Mouse (Mus musculus) sigmoid colon, adult 10 weeks (tissue): ENCODE results near the gene Erc2. TPM values are rescaled to one million over a fixed set of nuclear protein-coding genes. Genes with fewer than 3 reads are reported as not detected.

ENCODE experiments used
- polyA plus RNA-seq: library from polyadenylated mRNA; stranded (reverse); fragments of 350-450 nt; fragmentation: Illumina TruSeq; extraction: RNeasy Lipid Tissue Mini Kit (QIAGEN cat#74804); gene quantifications from one replicate; pipeline ENCODE4 v1.2.3, GENCODE M21; 2014; ENCODE audit warnings: low read depth, low replicate concordance

Erc2 gene
- polyA plus RNA-seq: 0.57 TPM

GRCm38 (mm10) chr14:27622176-27622922 lies at the start of gene Erc2:
Gene Erc2 (plus strand): TSS chr14:27622428.

GRCm38 (mm10) chr14:28504101-28505050 lies 882.1 kb downstream of the Erc2 start, which contains the start of gene Wnt5a:
Gene Wnt5a (plus strand): TSS chr14:28504750.

Other genes starting within 250 kb of the Erc2 start
- 124 TPM for gene Fam208a, start 193.6 kb upstream of the Erc2 start, polyA plus RNA-seq
- gene Ccdc66, start 114.0 kb upstream of the Erc2 start, polyA plus RNA-seq: 32.6 TPM